20 mouse cellular contexts compared by ENCODE assay signal in genomic region chr9:116136811-116137210, GRCm38 (mm10). TPM values are rescaled to one million over a fixed set of nuclear protein-coding genes. Genes with fewer than 3 reads are reported as not detected.
DNase-seq lines count a peak whose midpoint lies in the region; ATAC-seq and TF ChIP-seq lines count a peak whose summit lies in the region.
"Had no signal": no experiment of that assay in that cellular context is flagged by ENCODE, and none has a peak within 500 bp of the region (broad histone marks: within the 10 kb centered on the region; RNA-seq: fewer than 3 reads in every experiment).

No protein-coding gene starts in this region.

- no peak for TF ChIP-seq CTCF in liver, postnatal 0 days (IDR thresholded peaks at IDR 0.05; ENCODE audit: low read depth)
- no peak for TF ChIP-seq CTCF in bone marrow macrophage, adult 2 months (IDR thresholded peaks at IDR 0.05; ENCODE audit: low read depth, low read length)
- no peak for TF ChIP-seq CTCF in left cerebral cortex, adult 2 months (IDR thresholded peaks at IDR 0.05)

- no peaks in the 10 kb centered on the region for H3K9me3 ChIP-seq in forebrain, embryonic 12.5 days
- H3K9me3 ChIP-seq in forebrain, embryonic 16.5 days (ENCODE audit: control insufficient read depth, low read length): no peaks in the 10 kb centered on the region
- H3K9me3 ChIP-seq in liver, postnatal 0 days (ENCODE audit: low read length): no peaks in the 10 kb centered on the region
- H3K9me3 ChIP-seq: heart, embryonic 12.5 days; intestine, embryonic 15.5 days; liver, embryonic 13.5 days had no signal

- DNase-seq in liver, postnatal 0 days: no peak
- DNase-seq in liver: no peak
- DNase-seq in skeletal muscle tissue, adult 2 months (ENCODE audit: low read depth, low spot score): peak; percentile 55
- no peak for DNase-seq in cerebellum, postnatal 36 days
- no peak for DNase-seq in left cerebral cortex, adult 2 months (ENCODE audit: extremely low spot score in 1 of 2, low spot score in 2 of 2)
- DNase-seq: cerebellum, adult 8-10 months; gastrocnemius, postnatal 25 days; heart, postnatal 4 days; kidney, postnatal 10 days; liver, embryonic 13.5 days; lung, postnatal 4 days; right cerebral cortex, postnatal 14 days; thymus, adult 2 months had no signal

- peaks cover 18% of the 10 kb centered on the region for H3K4me1 ChIP-seq in forebrain, embryonic 12.5 days
- peaks cover 7% of the 10 kb centered on the region; the same call in 1 of the 2 replicates for H3K4me1 ChIP-seq in forebrain, embryonic 16.5 days (replicated peaks; ENCODE audit: control insufficient read depth, insufficient read depth, low read length)
- peaks cover 52% of the 10 kb centered on the region for H3K4me1 ChIP-seq in liver, postnatal 0 days (ENCODE audit: insufficient read depth)
- H3K4me1 ChIP-seq in bone marrow macrophage, adult 2 months (ENCODE audit: control insufficient read depth, insufficient read depth, low read length): peaks cover 80% of the 10 kb centered on the region

- no peak for TF ChIP-seq EP300 in liver, postnatal 0 days (IDR thresholded peaks at IDR 0.05; ENCODE audit: low read depth)

- H3K36me3 ChIP-seq in forebrain, embryonic 12.5 days (replicated peaks): no peaks in the 10 kb centered on the region
- H3K36me3 ChIP-seq in forebrain, embryonic 16.5 days (ENCODE audit: control insufficient read depth, insufficient read depth): no peaks in the 10 kb centered on the region
- H3K36me3 ChIP-seq in liver, postnatal 0 days (replicated peaks; ENCODE audit: insufficient read depth, low read length): no peaks in the 10 kb centered on the region
- H3K36me3 ChIP-seq: liver, embryonic 13.5 days had no signal

- H3K4me2 ChIP-seq in forebrain, embryonic 12.5 days: no peak overlapping the region
- no peak overlapping the region for H3K4me2 ChIP-seq in forebrain, embryonic 16.5 days (ENCODE audit: low read length)
- H3K4me2 ChIP-seq in liver, postnatal 0 days (ENCODE audit: low read depth, low read length): no peak overlapping the region
- H3K4me2 ChIP-seq: heart, embryonic 12.5 days; intestine, embryonic 15.5 days; liver, embryonic 13.5 days had no signal

- TF ChIP-seq POLR2A in bone marrow macrophage, adult 2 months (IDR thresholded peaks at IDR 0.05; ENCODE audit: borderline replicate concordance, low read depth, low read length): no peak

- no peak overlapping the region for H3K4me3 ChIP-seq in forebrain, embryonic 12.5 days (replicated peaks)
- H3K4me3 ChIP-seq in forebrain, embryonic 16.5 days (replicated peaks; ENCODE audit: low read length): no peak overlapping the region
- no peak overlapping the region for H3K4me3 ChIP-seq in liver, postnatal 0 days (ENCODE audit: low read depth, low read length)
- no peak overlapping the region for H3K4me3 ChIP-seq in bone marrow macrophage, adult 2 months (ENCODE audit: insufficient read depth, low read length)
- H3K4me3 ChIP-seq in left cerebral cortex, adult 2 months: no peak overlapping the region
- H3K4me3 ChIP-seq: heart, embryonic 12.5 days; intestine, embryonic 15.5 days; liver, embryonic 13.5 days had no signal

- H3K27ac ChIP-seq in forebrain, embryonic 12.5 days: no peak overlapping the region
- H3K27ac ChIP-seq in forebrain, embryonic 16.5 days (ENCODE audit: low read length): no peak overlapping the region
- H3K27ac ChIP-seq in liver, postnatal 0 days (ENCODE audit: low read depth): peak overlapping the region; percentile 48; the same call in 1 of the 2 replicates
- H3K27ac ChIP-seq in bone marrow macrophage, adult 2 months (ENCODE audit: insufficient read depth, low read depth, low read length): peak overlapping the region; percentile 77
- no peak overlapping the region for H3K27ac ChIP-seq in left cerebral cortex, adult 2 months
- H3K27ac ChIP-seq: intestine, embryonic 15.5 days; liver, embryonic 13.5 days had no signal

- peak; percentile 57; the same call in 1 of the 2 replicates for ATAC-seq in forebrain, embryonic 12.5 days (ENCODE audit: low FRiP score)
- ATAC-seq in forebrain, embryonic 16.5 days: no peak
- peak; percentile 47; the same call in 1 of the 2 replicates for ATAC-seq in liver, postnatal 0 days
- ATAC-seq: intestine, embryonic 15.5 days; midbrain, embryonic 16.5 days; Patski had no signal

- WGBS in forebrain, embryonic 12.5 days: 59% methylated on average over 5 of the region's 5 CpGs
- WGBS in forebrain, embryonic 16.5 days: 46% methylated on average over 5 of the region's 5 CpGs
- 51% methylated on average over 5 of the region's 5 CpGs for WGBS in liver, postnatal 0 days (ENCODE audit: insufficient replicate concordance)

- H3K9ac ChIP-seq in forebrain, embryonic 12.5 days: no peak overlapping the region
- H3K9ac ChIP-seq in forebrain, embryonic 16.5 days (replicated peaks; ENCODE audit: low read depth, low read length): no peak overlapping the region
- H3K9ac ChIP-seq in liver, postnatal 0 days (replicated peaks): no peak overlapping the region
- H3K9ac ChIP-seq: heart, embryonic 12.5 days; intestine, embryonic 15.5 days; liver, embryonic 13.5 days had no signal

- intact Hi-C loops in left cerebral cortex, adult 2 months (cut with DNase I): no loop called here

- no peaks in the 10 kb centered on the region for H3K27me3 ChIP-seq in forebrain, embryonic 12.5 days
- no peaks in the 10 kb centered on the region for H3K27me3 ChIP-seq in forebrain, embryonic 16.5 days (replicated peaks; ENCODE audit: control insufficient read depth, insufficient read depth, low read length)
- H3K27me3 ChIP-seq in liver, postnatal 0 days (ENCODE audit: insufficient read depth, low read length): no peaks in the 10 kb centered on the region
- H3K27me3 ChIP-seq: heart, embryonic 12.5 days; intestine, embryonic 15.5 days; liver, embryonic 13.5 days; Patski had no signal

RNA-seq across cellular contexts. Expression of gene Tgfbr2, which starts 38.3 kb away (rescaled TPM):
- polyA plus RNA-seq in forebrain, embryonic 12.5 days (2016; fragmentation: Nextera tagmentation; extraction: Ambion mirVana): 7.5 and 7.8 TPM in 2 replicates
- 6.5 and 8.8 TPM in 2 replicates for polyA plus RNA-seq in forebrain, embryonic 16.5 days (2015; fragmentation: Nextera tagmentation; extraction: Ambion mirVana)
- 5.2 and 5.6 TPM in 2 replicates for polyA plus RNA-seq in liver, postnatal 0 days (2015; fragmentation: Nextera tagmentation; extraction: Ambion mirVana)
- 62.1 and 79.7 TPM in 2 replicates for polyA plus RNA-seq in bone marrow macrophage, adult 2 months (2012; ENCODE audit: insufficient read depth, insufficient read length, missing spikeins)
- 10 to 100 TPM; 10.3 to 12.6 TPM for total RNA-seq in left cerebral cortex, adult 2 months (2021)

Comparison
In these comparisons a context has a peak if more than half of its experiments do, and no peak if none do; other contexts are left out.
1. H3K27ac ChIP-seq: peak in liver, postnatal 0 days (single experiment) and bone marrow macrophage, adult 2 months (single experiment); none in forebrain, embryonic 12.5 days (single experiment), forebrain, embryonic 16.5 days (single experiment) and left cerebral cortex, adult 2 months (single experiment).